Mouse (Mus musculus) midbrain, embryonic 13.5 days (tissue): ENCODE data around the gene Baz2b. TPM values are rescaled to one million over a fixed set of nuclear protein-coding genes. Genes with fewer than 3 reads are reported as not detected.
"Not testable (repeated sequence)": the region's sequence is repeated elsewhere in the genome, so short reads cannot be mapped to it uniquely, and the experiment has no call there.

Experiments used
- ATAC-seq: fragments of 200-750 bp; cut with Nextera tagmentation; 2 replicates; pipeline ENCODE4 v1.8.0; 2017; ENCODE audit warnings: mild to moderate bottlenecking, moderate TSS enrichment, moderate library complexity
- H3K27ac ChIP-seq: fragments of 300-500 bp; sonication (generic); 2 replicates; pipeline ENCODE4 v1.5.1; 2015; ENCODE audit warnings: inconsistent platforms, mild to moderate bottlenecking, moderate library complexity
- H3K27me3 ChIP-seq: fragments of 300-500 bp; sonication (generic); 2 replicates; pipeline ENCODE4 v1.6.1; 2015; ENCODE audit warnings: mild to moderate bottlenecking, inconsistent platforms
- H3K36me3 ChIP-seq: fragments of 300-500 bp; sonication (generic); 2 replicates; pipeline ENCODE4 v1.6.1; 2015; ENCODE audit warnings: mild to moderate bottlenecking, inconsistent platforms
- H3K4me1 ChIP-seq: fragments of 300-500 bp; sonication (generic); replicated peaks from 2 replicates; pipeline ENCODE4 v1.6.1; 2015; ENCODE audit warnings: inconsistent platforms
- H3K4me2 ChIP-seq: fragments of 300-500 bp; sonication (generic); replicated peaks from 2 replicates; pipeline ENCODE4 v1.6.1; 2015; ENCODE audit warnings: moderate library complexity, mild to moderate bottlenecking, inconsistent platforms
- H3K4me3 ChIP-seq: fragments of 300-500 bp; sonication (generic); replicated peaks from 2 replicates; pipeline ENCODE4 v1.5.1; 2015; ENCODE audit warnings: mild to moderate bottlenecking, inconsistent platforms
- H3K9ac ChIP-seq: fragments of 300-500 bp; sonication (generic); replicated peaks from 2 replicates; pipeline ENCODE4 v1.6.1; 2015; ENCODE audit warnings: mild to moderate bottlenecking, inconsistent platforms
- H3K9me3 ChIP-seq: fragments of 300-500 bp; sonication (generic); 2 replicates; pipeline ENCODE4 v1.6.1; 2016; ENCODE audit warnings: mild to moderate bottlenecking, inconsistent platforms
- WGBS: fragments of 180-500 bp; shearing (Covaris S2); methylation state at CpG from one replicate; pipeline ENCODE4 v1.1.7; 2015; 5-methylcytosine and 5-hydroxymethylcytosine counted together
- polyA plus RNA-seq: library from polyadenylated mRNA; unstranded; fragments of >200 nt; fragmentation: Nextera tagmentation; extraction: Ambion mirVana; gene quantifications from 2 replicates; pipeline ENCODE4 v1.2.1, GENCODE M21; 2015

The Baz2b gene
- polyA plus RNA-seq, 1 experiment from 2014 or later: 98.1 TPM

- Histone ChIP-seq H3K36me3 (no peaks in the 10 kb centered on the region), H3K27me3 (no peaks in the 10 kb centered on the region), H3K9me3 (no peaks in the 10 kb centered on the region), H3K4me1 (no peaks in the 10 kb centered on the region), H3K27ac (no peak overlapping the region), H3K9ac (no peak overlapping the region), H3K4me2 (no peak overlapping the region), H3K4me3 (no peak overlapping the region)
- ATAC-seq: no peak
- 91% methylated on average over 10 of the region's 10 CpGs for WGBS
Observed at GRCm38 (mm10) chr2:59853543-59853942, 356.1 kb downstream of the Baz2b start.

- no peaks in the 10 kb centered on the region for H3K9me3 ChIP-seq
- 75% methylated on average over 11 of the region's 11 CpGs for WGBS
- no peak for ATAC-seq
- H3K27me3 ChIP-seq: no peaks in the 10 kb centered on the region
- H3K9ac ChIP-seq: no peak overlapping the region
- H3K36me3 ChIP-seq: no peaks in the 10 kb centered on the region
- H3K4me3 ChIP-seq: no peak overlapping the region
- no peak overlapping the region for H3K4me2 ChIP-seq
- H3K27ac ChIP-seq: no peak overlapping the region
- no peaks in the 10 kb centered on the region for H3K4me1 ChIP-seq
Observed at GRCm38 (mm10) chr2:59852916-59853315, 356.7 kb downstream of the Baz2b start.

DNA sequence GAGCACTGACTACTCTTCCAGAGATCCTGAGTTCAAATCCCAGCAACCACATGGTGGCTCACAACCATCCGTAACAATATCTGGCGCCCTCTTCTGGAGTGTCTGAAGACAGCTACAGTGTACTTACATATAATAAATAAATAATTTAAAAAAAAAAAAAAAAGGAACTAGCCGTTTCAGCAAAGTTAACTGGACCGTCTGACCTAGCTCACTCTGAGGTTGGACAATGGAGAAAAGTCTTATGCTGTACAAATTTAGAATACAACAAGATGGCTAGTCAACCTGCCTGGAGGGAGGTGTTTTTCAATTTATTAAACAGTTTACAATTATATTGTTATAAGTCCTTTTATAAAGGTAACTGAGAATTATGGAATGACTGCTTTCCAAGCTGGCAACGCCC is 357.8 kb downstream of the Baz2b start:
- not testable (repeated sequence) for H3K4me1 ChIP-seq, ATAC-seq, H3K4me2 ChIP-seq, H3K36me3 ChIP-seq, H3K27ac ChIP-seq, H3K4me3 ChIP-seq, H3K9ac ChIP-seq, H3K9me3 ChIP-seq, H3K27me3 ChIP-seq
- 86% methylated on average over 5 of the region's 5 CpGs for WGBS

Other genes with a start within 250 kb of the Baz2b start
- 95.4 and 105 TPM in 2 replicates for gene March7, start within 50 bp of the Baz2b start, polyA plus RNA-seq
- 8.6 and 11.1 TPM in 2 replicates for gene Cd302, start 74.6 kb upstream of the Baz2b start, polyA plus RNA-seq
- gene Ly75, start 173.5 kb upstream of the Baz2b start, polyA plus RNA-seq: 0.52 and 0.68 TPM in 2 replicates